Mouse (Mus musculus): ENCODE results near the gene Lmod2. TPM values are rescaled to one million over a fixed set of nuclear protein-coding genes. Genes with fewer than 3 reads are reported as not detected.

Gene Lmod2
- 33.6 TPM for polyA plus RNA-seq (2012; fragmentation: generic; extraction: Trizol)

- H3ac ChIP-seq (ENCODE audit: control insufficient read depth, insufficient read length) = no peak within 1 kb of the TSS
- TF ChIP-seq TCF3 (IDR thresholded peaks at IDR 0.05; ENCODE audit: insufficient read length, low read depth) = peak; percentile 38
- peak in 2 of 3 experiments; percentile 81 to 96 for TF ChIP-seq MYOG (IDR thresholded peaks at IDR 0.05; ENCODE audit: control insufficient read depth in 1 of 3, insufficient read depth in 1 of 3, insufficient read length in 2 of 3, low read depth in 2 of 3)
- peak; percentile 93 for TF ChIP-seq SRF (IDR thresholded peaks at IDR 0.05; ENCODE audit: control insufficient read depth, insufficient read length, low read depth)
- no peak for TF ChIP-seq REST (IDR thresholded peaks at IDR 0.05; ENCODE audit: insufficient read depth, insufficient read length)
- no peak for TF ChIP-seq E2F4 (IDR thresholded peaks at IDR 0.05; ENCODE audit: insufficient read depth)
- no peak for TF ChIP-seq USF1 (IDR thresholded peaks at IDR 0.05; ENCODE audit: low read depth)
- no peak for TF ChIP-seq MAX (IDR thresholded peaks at IDR 0.05; ENCODE audit: low read depth)
- no peak for TF ChIP-seq CEBPB (IDR thresholded peaks at IDR 0.05; ENCODE audit: insufficient read depth, poor library complexity, severe bottlenecking)
- peak; percentile 86 for TF ChIP-seq POLR2A (IDR thresholded peaks at IDR 0.05; ENCODE audit: insufficient read length, low read depth)
- peak in 2 of 3 experiments; percentile 54 to 91 for TF ChIP-seq MYOD1 (IDR thresholded peaks at IDR 0.05; ENCODE audit: control insufficient read depth in 1 of 3, insufficient read length in 2 of 3, low read depth in 2 of 3)
- TF ChIP-seq POLR2AphosphoS2 (IDR thresholded peaks at IDR 0.05; ENCODE audit: insufficient read length, low read depth) = peak; percentile 85
- no peak for TF ChIP-seq TCF12 (IDR thresholded peaks at IDR 0.05; ENCODE audit: insufficient read depth, poor library complexity, severe bottlenecking)
- peaks cover 4% of the 10 kb centered on the region for H3K79me2 ChIP-seq (ENCODE audit: control insufficient read depth, insufficient read depth)
- H3K4me2 ChIP-seq (ENCODE audit: low read depth) = peak within 1 kb of the TSS; percentile 62
- H3K36me3 ChIP-seq (ENCODE audit: control insufficient read depth, insufficient read depth) = no peaks in the 10 kb centered on the region
- peak within 1 kb of the TSS; percentile 37 for H3K4me3 ChIP-seq
- H3K27me3 ChIP-seq (ENCODE audit: control insufficient read depth, insufficient read depth, insufficient read length) = no peaks in the 10 kb centered on the region
Measured at GRCm38 (mm10) chr6:24597500-24597899, at the start of gene Lmod2. Gene Lmod2 (plus strand): TSS chr6:24597762.

- H3K27me3 ChIP-seq (ENCODE audit: control insufficient read depth, insufficient read depth, insufficient read length) = no peaks in the 10 kb centered on the region
- TF ChIP-seq USF1 (IDR thresholded peaks at IDR 0.05; ENCODE audit: low read depth) (no peak), REST (IDR thresholded peaks at IDR 0.05; ENCODE audit: insufficient read depth, insufficient read length) (no peak), TCF3 (IDR thresholded peaks at IDR 0.05; ENCODE audit: insufficient read length, low read depth) (no peak), TCF12 (IDR thresholded peaks at IDR 0.05; ENCODE audit: insufficient read depth, poor library complexity, severe bottlenecking) (no peak), POLR2AphosphoS2 (IDR thresholded peaks at IDR 0.05; ENCODE audit: insufficient read length, low read depth) (no peak), MAX (IDR thresholded peaks at IDR 0.05; ENCODE audit: low read depth) (no peak), CEBPB (IDR thresholded peaks at IDR 0.05; ENCODE audit: insufficient read depth, poor library complexity, severe bottlenecking) (no peak)
- H3K4me3 ChIP-seq = no peak overlapping the region
- H3K79me2 ChIP-seq (ENCODE audit: control insufficient read depth, insufficient read depth) = no peaks in the 10 kb centered on the region
- H3ac ChIP-seq (ENCODE audit: control insufficient read depth, insufficient read length) = no peak overlapping the region
- H3K4me2 ChIP-seq (ENCODE audit: low read depth) = no peak overlapping the region
- no peaks in the 10 kb centered on the region for H3K36me3 ChIP-seq (ENCODE audit: control insufficient read depth, insufficient read depth)
Measured at GRCm38 (mm10) chr6:24549801-24550200, 47.8 kb upstream of the Lmod2 start.

GRCm38 (mm10) chr6:24552046-24552445 is 45.5 kb upstream of the Lmod2 start:
- Histone ChIP-seq H3K27me3 (ENCODE audit: control insufficient read depth, insufficient read depth, insufficient read length) (no peaks in the 10 kb centered on the region), H3K36me3 (ENCODE audit: control insufficient read depth, insufficient read depth) (no peaks in the 10 kb centered on the region), H3K4me2 (ENCODE audit: low read depth) (peak overlapping the region; percentile 45), H3K79me2 (ENCODE audit: control insufficient read depth, insufficient read depth) (no peaks in the 10 kb centered on the region), H3ac (ENCODE audit: control insufficient read depth, insufficient read length) (no peak overlapping the region), H3K4me3 (no peak overlapping the region)
- TF ChIP-seq USF1 (IDR thresholded peaks at IDR 0.05; ENCODE audit: low read depth) (no peak), MAX (IDR thresholded peaks at IDR 0.05; ENCODE audit: low read depth) (no peak), E2F4 (IDR thresholded peaks at IDR 0.05; ENCODE audit: insufficient read depth) (no peak), TCF3 (IDR thresholded peaks at IDR 0.05; ENCODE audit: insufficient read length, low read depth) (no peak), POLR2AphosphoS2 (IDR thresholded peaks at IDR 0.05; ENCODE audit: insufficient read length, low read depth) (no peak), TCF12 (IDR thresholded peaks at IDR 0.05; ENCODE audit: insufficient read depth, poor library complexity, severe bottlenecking) (no peak), REST (IDR thresholded peaks at IDR 0.05; ENCODE audit: insufficient read depth, insufficient read length) (no peak), MYOD1 (IDR thresholded peaks at IDR 0.05; ENCODE audit: control insufficient read depth in 1 of 3, insufficient read length in 2 of 3, low read depth in 2 of 3) (no peak), MYOG (IDR thresholded peaks at IDR 0.05; ENCODE audit: control insufficient read depth in 1 of 3, insufficient read depth in 1 of 3, insufficient read length in 2 of 3, low read depth in 2 of 3) (no peak), CEBPB (IDR thresholded peaks at IDR 0.05; ENCODE audit: insufficient read depth, poor library complexity, severe bottlenecking) (no peak), SRF (IDR thresholded peaks at IDR 0.05; ENCODE audit: control insufficient read depth, insufficient read length, low read depth) (no peak), POLR2A (IDR thresholded peaks at IDR 0.05; ENCODE audit: insufficient read length, low read depth) (no peak)

GRCm38 (mm10) chr6:24554427-24555086 is 43.0 kb upstream of the Lmod2 start:
- Histone ChIP-seq H3K36me3 (ENCODE audit: control insufficient read depth, insufficient read depth) (no peaks in the 10 kb centered on the region), H3K4me2 (ENCODE audit: low read depth) (peak overlapping the region; percentile 72), H3K4me3 (peak overlapping the region; percentile 2), H3ac (ENCODE audit: control insufficient read depth, insufficient read length) (no peak overlapping the region), H3K79me2 (ENCODE audit: control insufficient read depth, insufficient read depth) (no peaks in the 10 kb centered on the region), H3K27me3 (ENCODE audit: control insufficient read depth, insufficient read depth, insufficient read length) (no peaks in the 10 kb centered on the region)
- TF ChIP-seq TCF3 (IDR thresholded peaks at IDR 0.05; ENCODE audit: insufficient read length, low read depth) (no peak), POLR2A (IDR thresholded peaks at IDR 0.05; ENCODE audit: insufficient read length, low read depth) (no peak), TCF12 (IDR thresholded peaks at IDR 0.05; ENCODE audit: insufficient read depth, poor library complexity, severe bottlenecking) (no peak), SRF (IDR thresholded peaks at IDR 0.05; ENCODE audit: control insufficient read depth, insufficient read length, low read depth) (no peak), MYOD1 (IDR thresholded peaks at IDR 0.05; ENCODE audit: control insufficient read depth in 1 of 3, insufficient read length in 2 of 3, low read depth in 2 of 3) (no peak)

GRCm38 (mm10) chr6:24555488-24555887 is 42.1 kb upstream of the Lmod2 start:
- no peaks in the 10 kb centered on the region for H3K79me2 ChIP-seq (ENCODE audit: control insufficient read depth, insufficient read depth)
- H3K4me3 ChIP-seq = no peak overlapping the region
- no peaks in the 10 kb centered on the region for H3K27me3 ChIP-seq (ENCODE audit: control insufficient read depth, insufficient read depth, insufficient read length)
- TF ChIP-seq MAX (IDR thresholded peaks at IDR 0.05; ENCODE audit: low read depth) (no peak), POLR2A (IDR thresholded peaks at IDR 0.05; ENCODE audit: insufficient read length, low read depth) (no peak), SRF (IDR thresholded peaks at IDR 0.05; ENCODE audit: control insufficient read depth, insufficient read length, low read depth) (no peak)
- H3K4me2 ChIP-seq (ENCODE audit: low read depth) = peak overlapping the region; percentile 72
- H3ac ChIP-seq (ENCODE audit: control insufficient read depth, insufficient read length) = no peak overlapping the region
- no peaks in the 10 kb centered on the region for H3K36me3 ChIP-seq (ENCODE audit: control insufficient read depth, insufficient read depth)
